Mouse (Mus musculus): ENCODE data around the gene Srgap2. TPM values are rescaled to one million over a fixed set of nuclear protein-coding genes. Genes with fewer than 3 reads are reported as not detected.

Gene Srgap2
- polyA plus RNA-seq, 1 experiment = 41.2 TPM

DNA sequence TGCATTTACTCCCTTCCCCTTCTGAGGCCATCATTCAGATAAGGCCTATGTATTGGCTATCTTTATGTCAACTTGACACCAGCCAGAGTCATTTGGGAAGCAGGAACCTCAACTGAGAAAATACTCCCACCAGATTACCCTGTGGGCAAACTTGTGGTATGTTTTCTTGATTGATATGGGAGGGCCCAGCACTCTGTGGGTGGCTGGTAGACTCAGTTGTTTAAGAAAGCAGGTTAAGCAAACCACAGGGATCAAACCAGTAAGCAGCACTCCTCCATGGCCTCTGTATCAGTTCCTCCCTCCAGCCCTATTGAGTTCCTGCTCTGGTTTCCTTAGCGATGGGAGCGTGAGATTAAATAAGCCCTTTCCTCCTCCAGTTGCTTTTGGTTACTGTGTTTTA lies 208.8 kb downstream of the Srgap2 start:
- no peak overlapping the region for H3K4me3 ChIP-seq (ENCODE audit: insufficient read depth, low read length)
- H3K27ac ChIP-seq (ENCODE audit: insufficient read depth, low read length) = no peak overlapping the region
- TF ChIP-seq POLR2A (IDR thresholded peaks at IDR 0.05; ENCODE audit: extremely low read depth, insufficient read depth, low read length) = no peak
- no peak for TF ChIP-seq CTCF (IDR thresholded peaks at IDR 0.05; ENCODE audit: extremely low read depth, insufficient read depth, low read length)

DNA sequence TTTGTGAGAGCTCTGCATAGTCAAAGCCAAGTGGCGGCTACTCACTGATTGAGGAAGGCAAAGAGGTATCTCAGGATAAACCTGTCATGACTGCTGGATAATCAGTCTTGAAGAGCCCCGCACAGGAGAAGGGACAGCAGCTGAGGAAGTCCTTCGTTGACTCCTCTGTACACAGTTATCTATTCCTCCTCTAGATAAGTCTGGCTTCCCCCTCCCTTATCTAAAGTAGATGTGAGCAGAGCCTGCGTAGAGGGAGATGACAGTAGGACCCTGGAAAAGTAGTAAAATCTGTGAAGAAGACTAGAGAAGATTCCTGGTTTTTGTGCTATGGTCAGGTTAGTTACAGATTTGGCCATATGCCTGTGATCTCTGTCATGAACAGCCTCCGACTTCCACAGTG lies 209.5 kb downstream of the Srgap2 start:
- H3K27ac ChIP-seq (ENCODE audit: insufficient read depth, low read length) = no peak overlapping the region
- no peak overlapping the region for H3K4me3 ChIP-seq (ENCODE audit: insufficient read depth, low read length)
- no peak for TF ChIP-seq CTCF (IDR thresholded peaks at IDR 0.05; ENCODE audit: extremely low read depth, insufficient read depth, low read length)
- TF ChIP-seq POLR2A (IDR thresholded peaks at IDR 0.05; ENCODE audit: extremely low read depth, insufficient read depth, low read length) = no peak
- no peaks in the 10 kb centered on the region for H3K4me1 ChIP-seq (ENCODE audit: control insufficient read depth, insufficient read depth, low read length)

More for the DNA sequence above, 208.8 kb downstream of the Srgap2 start:
- no peaks in the 10 kb centered on the region for H3K4me1 ChIP-seq (ENCODE audit: control insufficient read depth, insufficient read depth, low read length)

DNA sequence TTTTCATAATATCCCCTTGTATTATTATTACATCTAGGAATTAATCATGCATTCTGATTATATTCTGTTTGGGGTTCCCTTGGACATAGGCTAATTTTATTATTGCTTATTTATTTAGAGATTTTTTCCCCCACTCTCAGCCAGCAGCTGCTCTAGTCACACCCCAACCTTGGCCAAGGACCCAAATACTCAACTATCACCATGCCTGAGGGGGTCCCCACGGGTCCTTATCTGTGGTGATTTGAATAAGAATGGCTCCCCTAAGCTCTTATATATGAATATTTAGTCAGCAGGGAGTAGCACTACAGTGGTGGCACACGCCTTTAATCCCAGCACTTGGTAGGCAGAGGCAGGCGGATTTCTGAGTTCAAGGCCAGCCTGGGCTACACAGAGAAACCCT lies 215.9 kb downstream of the Srgap2 start:
- no peak overlapping the region for H3K27ac ChIP-seq (ENCODE audit: insufficient read depth, low read length)
- H3K4me1 ChIP-seq (ENCODE audit: control insufficient read depth, insufficient read depth, low read length) = no peaks in the 10 kb centered on the region
- TF ChIP-seq CTCF (IDR thresholded peaks at IDR 0.05; ENCODE audit: extremely low read depth, insufficient read depth, low read length) (no peak), POLR2A (IDR thresholded peaks at IDR 0.05; ENCODE audit: extremely low read depth, insufficient read depth, low read length) (no peak)
- no peak overlapping the region for H3K4me3 ChIP-seq (ENCODE audit: insufficient read depth, low read length)

DNA sequence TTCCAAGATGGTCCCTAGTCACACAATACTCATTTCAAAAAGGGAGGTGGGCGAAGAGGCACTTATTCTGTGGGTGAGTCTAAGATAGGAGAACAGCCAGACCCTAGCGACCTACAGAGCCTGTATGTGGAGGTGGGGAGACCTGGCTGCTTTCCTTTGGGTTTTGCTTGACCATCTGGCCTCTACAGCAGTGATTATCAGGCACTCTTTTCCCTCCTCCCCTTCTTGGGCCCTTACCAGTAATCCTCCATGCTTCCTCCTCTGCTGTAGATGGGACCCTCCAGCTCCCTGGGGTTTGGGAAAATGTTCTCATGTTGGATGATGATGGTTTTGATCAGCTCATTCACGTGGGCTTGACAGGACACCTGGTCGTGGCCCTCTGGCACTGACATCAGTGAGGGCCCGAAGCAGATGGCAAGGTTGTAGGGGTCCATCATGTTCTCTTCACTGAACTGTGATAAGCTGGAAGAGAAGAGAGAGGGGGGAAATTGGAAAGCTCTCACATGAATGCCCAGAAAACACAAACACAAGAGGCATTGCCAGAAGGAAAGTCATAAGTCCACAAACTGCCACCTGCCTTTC lies 216.8 kb downstream of the Srgap2 start:
- no peaks in the 10 kb centered on the region for H3K4me1 ChIP-seq (ENCODE audit: control insufficient read depth, insufficient read depth, low read length)
- no peak overlapping the region for H3K4me3 ChIP-seq (ENCODE audit: insufficient read depth, low read length)
- no peak overlapping the region for H3K27ac ChIP-seq (ENCODE audit: insufficient read depth, low read length)
- TF ChIP-seq CTCF (IDR thresholded peaks at IDR 0.05; ENCODE audit: extremely low read depth, insufficient read depth, low read length) (no peak), POLR2A (IDR thresholded peaks at IDR 0.05; ENCODE audit: extremely low read depth, insufficient read depth, low read length) (no peak)

DNA sequence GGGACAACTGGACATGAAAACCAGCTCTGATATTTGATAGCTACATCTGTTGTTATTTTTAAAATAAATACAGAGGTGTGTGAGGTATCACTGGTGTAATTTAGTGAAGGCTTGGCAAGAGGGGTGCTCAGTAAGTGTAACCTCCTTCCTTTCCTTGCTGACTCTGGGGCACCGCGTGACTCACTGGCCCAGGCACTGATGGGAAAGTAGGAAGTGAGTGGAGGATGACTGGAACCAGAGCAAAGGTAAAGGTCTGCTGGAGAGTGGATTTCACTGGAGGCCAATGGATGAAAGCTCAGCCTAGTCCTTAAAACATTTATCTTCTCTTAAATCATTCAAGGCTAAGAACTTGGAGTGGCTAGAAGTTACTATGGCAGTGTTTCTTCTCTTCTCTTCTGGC lies 226.4 kb downstream of the Srgap2 start:
- Histone ChIP-seq H3K4me3 (ENCODE audit: insufficient read depth, low read length) (no peak overlapping the region), H3K4me1 (ENCODE audit: control insufficient read depth, insufficient read depth, low read length) (peaks cover 2% of the 10 kb centered on the region; the same call in 1 of the 2 replicates), H3K27ac (ENCODE audit: insufficient read depth, low read length) (no peak overlapping the region)
- TF ChIP-seq POLR2A (IDR thresholded peaks at IDR 0.05; ENCODE audit: extremely low read depth, insufficient read depth, low read length) (no peak), CTCF (IDR thresholded peaks at IDR 0.05; ENCODE audit: extremely low read depth, insufficient read depth, low read length) (no peak)

DNA sequence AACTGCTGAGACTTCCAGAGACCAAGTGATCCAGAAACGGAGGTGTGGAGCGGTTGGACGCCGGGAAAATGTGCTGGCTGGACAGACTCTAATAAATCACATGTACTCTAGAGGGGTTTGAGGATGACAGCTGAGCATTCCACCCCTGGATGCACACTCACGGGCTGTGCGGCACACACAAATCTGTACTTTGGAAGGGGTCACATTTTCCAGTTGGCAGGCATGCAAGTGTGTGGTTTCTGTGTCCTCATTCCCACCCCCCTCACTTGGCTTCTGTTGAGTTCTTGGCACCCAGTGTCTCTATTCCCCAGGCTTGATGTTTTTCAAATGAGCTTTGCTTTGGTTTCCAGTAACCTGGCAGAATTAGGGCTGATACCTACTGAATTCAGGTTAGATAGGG lies 227.4 kb downstream of the Srgap2 start:
- Histone ChIP-seq H3K27ac (ENCODE audit: insufficient read depth, low read length) (no peak overlapping the region), H3K4me1 (ENCODE audit: control insufficient read depth, insufficient read depth, low read length) (peaks cover 2% of the 10 kb centered on the region; the same call in 1 of the 2 replicates), H3K4me3 (ENCODE audit: insufficient read depth, low read length) (no peak overlapping the region)
- TF ChIP-seq POLR2A (IDR thresholded peaks at IDR 0.05; ENCODE audit: extremely low read depth, insufficient read depth, low read length) (no peak), CTCF (IDR thresholded peaks at IDR 0.05; ENCODE audit: extremely low read depth, insufficient read depth, low read length) (no peak)

DNA sequence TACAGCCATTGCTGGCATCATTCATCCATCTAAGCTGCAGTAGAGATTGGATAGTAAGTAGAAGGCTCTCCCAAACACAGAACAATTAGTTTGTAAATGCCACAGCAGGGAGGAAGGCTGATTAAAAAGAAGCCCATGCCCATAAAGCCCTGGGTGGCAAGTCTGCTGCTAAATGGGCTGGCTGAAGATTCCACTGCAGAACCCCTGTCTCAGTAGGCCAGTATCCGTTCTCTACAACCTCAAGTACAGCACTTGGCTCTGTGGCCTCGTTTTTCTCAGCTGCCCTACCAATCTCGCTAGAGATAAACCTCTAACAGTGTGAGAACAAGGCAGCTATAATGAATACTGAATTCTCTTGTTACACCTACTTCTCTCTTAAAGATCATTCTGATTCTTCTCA lies 227.9 kb downstream of the Srgap2 start:
- no peak overlapping the region for H3K4me3 ChIP-seq (ENCODE audit: insufficient read depth, low read length)
- no peak for TF ChIP-seq POLR2A (IDR thresholded peaks at IDR 0.05; ENCODE audit: extremely low read depth, insufficient read depth, low read length)
- TF ChIP-seq CTCF (IDR thresholded peaks at IDR 0.05; ENCODE audit: extremely low read depth, insufficient read depth, low read length) = no peak
- H3K27ac ChIP-seq (ENCODE audit: insufficient read depth, low read length) = no peak overlapping the region
- peaks cover 2% of the 10 kb centered on the region; the same call in 1 of the 2 replicates for H3K4me1 ChIP-seq (ENCODE audit: control insufficient read depth, insufficient read depth, low read length)

- Histone ChIP-seq H3K4me1 (ENCODE audit: control insufficient read depth, insufficient read depth, low read length) (peaks cover 2% of the 10 kb centered on the region; the same call in 1 of the 2 replicates), H3K4me3 (ENCODE audit: insufficient read depth, low read length) (no peak overlapping the region), H3K27ac (ENCODE audit: insufficient read depth, low read length) (no peak overlapping the region)
- TF ChIP-seq CTCF (IDR thresholded peaks at IDR 0.05; ENCODE audit: extremely low read depth, insufficient read depth, low read length) = no peak
- no peak for TF ChIP-seq POLR2A (IDR thresholded peaks at IDR 0.05; ENCODE audit: extremely low read depth, insufficient read depth, low read length)
Measured at GRCm38 (mm10) chr1:131298171-131298570, 229.0 kb downstream of the Srgap2 start.

DNA sequence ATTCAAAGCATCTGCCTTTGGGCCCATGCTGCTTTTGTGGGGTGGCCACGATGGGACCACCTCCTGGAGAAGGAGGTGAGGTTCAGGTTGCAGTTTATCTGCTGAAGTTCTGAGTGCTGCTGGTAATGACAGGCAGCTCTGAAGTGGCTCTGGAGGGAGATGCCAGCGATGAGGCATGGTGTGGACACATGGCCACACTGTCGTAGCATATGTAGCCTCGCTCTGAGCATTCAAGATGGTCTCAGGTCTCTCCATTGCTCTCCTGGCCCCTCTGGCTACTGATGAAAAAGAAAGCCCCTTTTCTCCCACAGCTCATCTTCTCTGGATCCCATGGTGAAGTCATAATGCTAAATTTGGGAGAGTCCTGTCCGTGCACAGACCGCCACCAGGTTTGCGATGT lies 230.4 kb downstream of the Srgap2 start:
- TF ChIP-seq POLR2A (IDR thresholded peaks at IDR 0.05; ENCODE audit: extremely low read depth, insufficient read depth, low read length) = no peak
- TF ChIP-seq CTCF (IDR thresholded peaks at IDR 0.05; ENCODE audit: extremely low read depth, insufficient read depth, low read length) = no peak
- Histone ChIP-seq H3K4me1 (ENCODE audit: control insufficient read depth, insufficient read depth, low read length) (peaks cover 2% of the 10 kb centered on the region; the same call in 1 of the 2 replicates), H3K4me3 (ENCODE audit: insufficient read depth, low read length) (no peak overlapping the region), H3K27ac (ENCODE audit: insufficient read depth, low read length) (no peak overlapping the region)

GRCm38 (mm10) chr1:131295200-131295599 lies 232.0 kb downstream of the Srgap2 start:
- Histone ChIP-seq H3K4me3 (ENCODE audit: insufficient read depth, low read length) (no peak overlapping the region), H3K4me1 (ENCODE audit: control insufficient read depth, insufficient read depth, low read length) (peaks cover 2% of the 10 kb centered on the region; the same call in 1 of the 2 replicates), H3K27ac (ENCODE audit: insufficient read depth, low read length) (no peak overlapping the region)
- TF ChIP-seq POLR2A (IDR thresholded peaks at IDR 0.05; ENCODE audit: extremely low read depth, insufficient read depth, low read length) (no peak), CTCF (IDR thresholded peaks at IDR 0.05; ENCODE audit: extremely low read depth, insufficient read depth, low read length) (no peak)

All from cortical plate, adult 2 months (tissue).